ENCODE assay signal across 14 mouse cellular contexts in genomic region chr15:18696680-18697284, GRCm38 (mm10).
"Had no signal": no experiment of that assay in that cellular context is flagged by ENCODE, and none has a peak within 500 bp of the region (broad histone marks: within the 10 kb centered on the region; RNA-seq: fewer than 3 reads in every experiment).

No protein-coding gene starts in this region.

- H3K9ac ChIP-seq: lung, embryonic 14.5 days; midbrain, embryonic 12.5 days; neural tube, embryonic 12.5 days had no signal

- ATAC-seq: midbrain, embryonic 16.5 days had no signal

- H3K4me2 ChIP-seq: lung, embryonic 14.5 days; midbrain, embryonic 12.5 days; neural tube, embryonic 12.5 days had no signal

- H3K4me1 ChIP-seq: midbrain, embryonic 10.5 days; midbrain, embryonic 12.5 days; neural tube, embryonic 12.5 days had no signal

- H3K4me3 ChIP-seq: midbrain, embryonic 10.5 days; midbrain, embryonic 12.5 days; neural tube, embryonic 12.5 days had no signal

- DNase-seq: lung, adult 18-20 months; lung, embryonic 14.5 days; lung, postnatal 10 days; lung, postnatal 4 days; midbrain, embryonic 14.5 days; right cerebral cortex, postnatal 14 days; spleen, adult 18-20 months; thymus, adult 18-20 months; thymus, postnatal 25 days; thymus, postnatal 4 days had no signal

- H3K27me3 ChIP-seq: midbrain, embryonic 12.5 days; neural tube, embryonic 12.5 days had no signal

- H3K27ac ChIP-seq: midbrain, embryonic 10.5 days; midbrain, embryonic 12.5 days; neural tube, embryonic 12.5 days had no signal

- H3K36me3 ChIP-seq: midbrain, embryonic 10.5 days; midbrain, embryonic 12.5 days; neural tube, embryonic 12.5 days had no signal

- H3K9me3 ChIP-seq: midbrain, embryonic 10.5 days; midbrain, embryonic 12.5 days; neural tube, embryonic 12.5 days had no signal
